ENCODE assay signal across 12 mouse cellular contexts in the genomic region with DNA sequence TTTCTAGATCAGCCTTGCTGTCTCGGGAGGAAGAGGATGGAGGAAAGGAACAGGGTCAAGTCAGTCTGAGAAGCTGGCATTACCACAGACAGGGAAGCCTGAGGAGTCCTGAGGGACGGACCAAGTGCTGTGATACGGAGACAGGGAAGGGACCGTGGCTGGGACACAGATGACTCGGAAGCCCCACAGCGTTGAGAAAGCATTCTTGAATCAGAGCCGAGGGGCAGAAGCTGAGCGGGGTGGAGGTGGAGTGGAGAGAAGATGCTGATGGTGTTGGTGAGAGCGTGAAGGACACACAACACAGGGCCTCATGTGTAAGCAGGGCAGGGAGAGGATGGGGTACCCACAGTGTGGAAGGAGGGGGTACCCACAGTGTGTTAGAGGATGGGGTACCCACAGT. TPM values are rescaled to one million over a fixed set of nuclear protein-coding genes. Genes with fewer than 3 reads are reported as not detected.
DNase-seq lines count a peak whose midpoint lies in the region; ATAC-seq and TF ChIP-seq lines count a peak whose summit lies in the region.
"Had no signal": no experiment of that assay in that cellular context is flagged by ENCODE, and none has a peak within 500 bp of the region (broad histone marks: within the 10 kb centered on the region; RNA-seq: fewer than 3 reads in every experiment).

No protein-coding gene starts in this region.

- no peak for TF ChIP-seq POLR2A in MEL (IDR thresholded peaks at IDR 0.05; ENCODE audit: control insufficient read depth in 1 of 2, insufficient read depth in 1 of 2, low read depth in 1 of 2, low read length in 2 of 2, poor library complexity in 1 of 2)

- H3K27me3 ChIP-seq in heart, embryonic 11.5 days (ENCODE audit: control insufficient read depth, insufficient read depth, low read length) = no peaks in the 10 kb centered on the region
- no peaks in the 10 kb centered on the region for H3K27me3 ChIP-seq in liver, embryonic 11.5 days (replicated peaks; ENCODE audit: control insufficient read depth, insufficient read depth, low read length)
- no peaks in the 10 kb centered on the region for H3K27me3 ChIP-seq in MEL (ENCODE audit: control insufficient read depth in 1 of 2, insufficient read depth in 2 of 2, low read length in 2 of 2)
- no peaks in the 10 kb centered on the region for H3K27me3 ChIP-seq in liver, embryonic 15.5 days
- H3K27me3 ChIP-seq: Patski had no signal

- peaks cover 96% of the 10 kb centered on the region for H3K4me1 ChIP-seq in heart, embryonic 11.5 days (ENCODE audit: control insufficient read depth, insufficient read depth, low read length)
- peaks cover 100% of the 10 kb centered on the region for H3K4me1 ChIP-seq in liver, embryonic 11.5 days (replicated peaks; ENCODE audit: control insufficient read depth, insufficient read depth, low read length)
- peaks cover 18 to 84% of the 10 kb centered on the region in 2 experiments for H3K4me1 ChIP-seq in MEL (ENCODE audit: control insufficient read depth in 1 of 2, insufficient read depth in 2 of 2, low read length in 2 of 2)
- H3K4me1 ChIP-seq in liver, embryonic 15.5 days (replicated peaks) = peaks cover 100% of the 10 kb centered on the region

- peak overlapping the region; percentile 87 for H3K27ac ChIP-seq in heart, embryonic 11.5 days (ENCODE audit: low read depth, low read length)
- H3K27ac ChIP-seq in liver, embryonic 11.5 days (ENCODE audit: low read depth, low read length) = peak overlapping the region; percentile 99
- peak overlapping the region; percentile 95 for H3K27ac ChIP-seq in MEL (ENCODE audit: control insufficient read depth, low read depth, low read length)
- peak overlapping the region; percentile 95 for H3K27ac ChIP-seq in liver, embryonic 15.5 days (replicated peaks)

- no peak for TF ChIP-seq EP300 in MEL (IDR thresholded peaks at IDR 0.05; ENCODE audit: low read depth in 1 of 2, low read length in 2 of 2)

- no peak for ATAC-seq in heart, embryonic 11.5 days (replicated peaks; ENCODE audit: insufficient number of reproducible peaks, low FRiP score, low TSS enrichment)
- ATAC-seq in liver, embryonic 11.5 days (replicated peaks; ENCODE audit: low FRiP score) = no peak
- no peak for ATAC-seq in liver, embryonic 15.5 days (ENCODE audit: insufficient read depth)
- ATAC-seq: Patski had no signal

- DNase-seq in heart, adult 18-20 months = no peak
- DNase-seq in liver, embryonic 11.5 days (ENCODE audit: low spot score) = no peak
- no peak for DNase-seq in liver
- no peak for DNase-seq in MEL (ENCODE audit: low read depth, low spot score)
- no peak for DNase-seq in kidney, adult 11 months
- DNase-seq in urinary bladder, adult 18-20 months (ENCODE audit: low spot score in 2 of 2) = no peak
- DNase-seq: forebrain, postnatal 0 days; gastrocnemius, postnatal 14 days; thymus, postnatal 14 days had no signal

- H3K36me3 ChIP-seq in heart, embryonic 11.5 days (ENCODE audit: control insufficient read depth, insufficient read depth, low read length) = no peaks in the 10 kb centered on the region
- H3K36me3 ChIP-seq in liver, embryonic 11.5 days (ENCODE audit: control insufficient read depth, insufficient read depth, low read length) = peaks cover 12% of the 10 kb centered on the region
- H3K36me3 ChIP-seq in MEL (ENCODE audit: control insufficient read depth in 1 of 2, insufficient read depth in 2 of 2, low read length in 2 of 2) = peaks cover 13 to 67% of the 10 kb centered on the region in 2 experiments; a peak in 3 of 4 replicates
- H3K36me3 ChIP-seq in liver, embryonic 15.5 days (replicated peaks) = peaks cover 72% of the 10 kb centered on the region

- H3K4me2 ChIP-seq in heart, embryonic 11.5 days = 0 out of 2 replicates have a peak overlapping the region, but pooled peaks have one; percentile 9
- peak overlapping the region; percentile 61 for H3K4me2 ChIP-seq in liver, embryonic 11.5 days
- peak overlapping the region; percentile 96 for H3K4me2 ChIP-seq in liver, embryonic 15.5 days

- no peaks in the 10 kb centered on the region for H3K9me3 ChIP-seq in heart, embryonic 11.5 days (replicated peaks; ENCODE audit: control insufficient read depth, low read length)
- H3K9me3 ChIP-seq in liver, embryonic 11.5 days (ENCODE audit: control insufficient read depth, low read length) = no peaks in the 10 kb centered on the region
- no peaks in the 10 kb centered on the region for H3K9me3 ChIP-seq in MEL (replicated peaks; ENCODE audit: insufficient read depth, low read length)
- no peaks in the 10 kb centered on the region for H3K9me3 ChIP-seq in liver, embryonic 15.5 days (replicated peaks)

- no peak for TF ChIP-seq RAD21 in MEL (IDR thresholded peaks at IDR 0.05; ENCODE audit: low read depth, low read length)

- peaks cover 87% of the 10 kb centered on the region for H3K79me2 ChIP-seq in MEL (ENCODE audit: control insufficient read depth, insufficient read depth, low read length, poor library complexity)

- no peak overlapping the region for H3K4me3 ChIP-seq in heart, embryonic 11.5 days (ENCODE audit: low read depth, low read length)
- no peak overlapping the region for H3K4me3 ChIP-seq in liver, embryonic 11.5 days (ENCODE audit: low read depth, low read length)
- H3K4me3 ChIP-seq in MEL (ENCODE audit: control insufficient read depth in 1 of 2, insufficient read depth in 1 of 2, low read depth in 2 of 2, low read length in 2 of 2) = no peak overlapping the region
- peak overlapping the region; percentile 0; the same call in 1 of the 2 replicates for H3K4me3 ChIP-seq in liver, embryonic 15.5 days (replicated peaks)

- 42% methylated on average over 9 of the region's 9 CpGs for WGBS in heart, embryonic 11.5 days (ENCODE audit: insufficient replicate concordance)
- WGBS in liver, embryonic 11.5 days = 59% methylated on average over 9 of the region's 9 CpGs
- WGBS in liver, embryonic 15.5 days (ENCODE audit: insufficient replicate concordance) = 68% methylated on average over 9 of the region's 9 CpGs

- peak overlapping the region; percentile 31; the same call in 1 of the 2 replicates for H3K9ac ChIP-seq in heart, embryonic 11.5 days (ENCODE audit: low read depth, low read length)
- H3K9ac ChIP-seq in liver, embryonic 11.5 days (ENCODE audit: low read depth, low read length) = peak overlapping the region; percentile 3; the same call in 1 of the 2 replicates
- peak overlapping the region; percentile 53 for H3K9ac ChIP-seq in MEL (ENCODE audit: control insufficient read depth, low read depth, low read length, poor library complexity, severe bottlenecking)
- peak overlapping the region; percentile 55 for H3K9ac ChIP-seq in liver, embryonic 15.5 days
- H3K9ac ChIP-seq: forebrain, postnatal 0 days had no signal

- no peak for TF ChIP-seq CTCF in MEL (IDR thresholded peaks at IDR 0.05 in 2 of 3, conservative IDR thresholded peaks at IDR 0.05 in 1 of 3; ENCODE audit: control insufficient read depth in 1 of 3, insufficient read depth in 1 of 3, low read depth in 2 of 3, low read length in 3 of 3, poor library complexity in 1 of 3, severe bottlenecking in 1 of 3)

TF ChIP-seq in MEL, 35 proteins besides CTCF, POLR2A, EP300 and RAD21:
- TF ChIP-seq MYB (IDR thresholded peaks at IDR 0.05; ENCODE audit: low read depth, low read length) (no peak), TCF12 (IDR thresholded peaks at IDR 0.05; ENCODE audit: low read depth, low read length) (no peak), TAL1 (IDR thresholded peaks at IDR 0.05; ENCODE audit: low read length) (no peak), HCFC1 (IDR thresholded peaks at IDR 0.05; ENCODE audit: low read depth, low read length) (no peak), ETS1 (IDR thresholded peaks at IDR 0.05; ENCODE audit: low read depth, low read length) (no peak), POLR2AphosphoS5 (IDR thresholded peaks at IDR 0.05; ENCODE audit: borderline replicate concordance, low read depth, low read length) (no peak), E2F4 (IDR thresholded peaks at IDR 0.05; ENCODE audit: borderline replicate concordance, low read depth, low read length) (no peak), NELFE (IDR thresholded peaks at IDR 0.05; ENCODE audit: low read depth, low read length) (no peak), MEF2A (IDR thresholded peaks at IDR 0.05; ENCODE audit: extremely low read depth, insufficient replicate concordance, low read depth, low read length, poor library complexity, severe bottlenecking) (no peak), ZC3H11A (IDR thresholded peaks at IDR 0.05; ENCODE audit: low read depth, low read length) (no peak), NRF1 (IDR thresholded peaks at IDR 0.05; ENCODE audit: insufficient read depth, low read depth, low read length, poor library complexity, severe bottlenecking) (no peak), BHLHE40 (IDR thresholded peaks at IDR 0.05; ENCODE audit: borderline replicate concordance, low read depth, low read length) (no peak)
TF ChIP-seq in MEL: peak in this region for 0.

RNA-seq across cellular contexts. Expression of a gene that starts 13.4 kb away (rescaled TPM):
- polyA plus RNA-seq in heart, embryonic 11.5 days (2014; fragmentation: Nextera tagmentation; extraction: Ambion mirVana) = 6.9 and 7.9 TPM in 2 replicates
- 10 to 100 TPM; 18.4 to 23.0 TPM for total RNA-seq in heart, adult 18-20 months (2021)
- 22.7 and 26.5 TPM in 2 replicates for polyA plus RNA-seq in liver, embryonic 11.5 days (2014; fragmentation: Nextera tagmentation; extraction: Ambion mirVana)
- 104 and 133 TPM in 2 replicates for total RNA-seq in MEL (2012; rRNA removed)
- polyA plus RNA-seq in MEL (2012; ENCODE audit: insufficient read depth in 1 of 2, insufficient read length in 2 of 2, low read depth in 1 of 2, low replicate concordance in 2 of 2, missing spikeins in 1 of 2) = 100 to 1,000 TPM; 260 to 343 TPM
- polyA plus RNA-seq in liver, embryonic 15.5 days (2015; fragmentation: Nextera tagmentation; extraction: Ambion mirVana) = 12.0 and 14.9 TPM in 2 replicates

Comparison
In these comparisons a context has a peak if more than half of its experiments do, and no peak if none do; other contexts are left out.
1. H3K4me2 ChIP-seq: peak in every context shown above with its lines; median percentile 96 in liver, embryonic 15.5 days; 61 in liver, embryonic 11.5 days; 9 in heart, embryonic 11.5 days.
2. H3K9ac ChIP-seq: peak in every context shown above with its lines; median percentile 55 in liver, embryonic 15.5 days; 53 in MEL; 31 in heart, embryonic 11.5 days; 3 in liver, embryonic 11.5 days.